Mouse (Mus musculus): ENCODE measurements around the gene Reps2.

- TF ChIP-seq POLR2A (IDR thresholded peaks at IDR 0.05; ENCODE audit: extremely low read depth, insufficient read depth, low read length): no peak
- TF ChIP-seq CTCF (IDR thresholded peaks at IDR 0.05; ENCODE audit: low read depth, low read length): no peak
These were observed 36.1 kb upstream of the Reps2 start for GRCm38 (mm10) chrX:162679506-162679905.
